Mouse (Mus musculus): ENCODE measurements at regions not wholly inside any gene's neighbourhood (a gene's known extent, or its start where the extent isn't known, plus 50 kb on each side); places are given as distances from the start of the nearest gene placed in this dataset.

- 74% methylated on average over 11 of the region's 12 CpGs for WGBS
- no peak for DNase-seq (ENCODE audit: low spot score)
- no peak for ATAC-seq (replicated peaks; ENCODE audit: low FRiP score)
Observed at GRCm38 (mm10) chr15:25269345-25269996, 144.1 kb downstream of the Basp1 start.

GRCm38 (mm10) chr15:25268436-25268835, 145.1 kb downstream of the Basp1 start:
- Histone ChIP-seq H3K27ac (ENCODE audit: low read depth, low read length) (no peak overlapping the region), H3K4me1 (replicated peaks; ENCODE audit: control insufficient read depth, insufficient read depth, low read length) (no peaks in the 10 kb centered on the region), H3K4me2 (ENCODE audit: low read depth, low read length, severe bottlenecking) (no peak overlapping the region), H3K9me3 (ENCODE audit: control insufficient read depth, low read length) (no peaks in the 10 kb centered on the region), H3K4me3 (ENCODE audit: low read depth, low read length) (no peak overlapping the region), H3K9ac (ENCODE audit: low read length) (no peak overlapping the region), H3K36me3 (ENCODE audit: control insufficient read depth, insufficient read depth, low read length) (no peaks in the 10 kb centered on the region), H3K27me3 (ENCODE audit: control insufficient read depth, insufficient read depth, low read length) (no peaks in the 10 kb centered on the region)
- DNase-seq (ENCODE audit: low spot score) (no peak), ATAC-seq (replicated peaks; ENCODE audit: low FRiP score) (no peak)
- WGBS = 87% methylated on average over 2 of the region's 2 CpGs

More at GRCm38 (mm10) chr15:25269345-25269996, 144.1 kb downstream of the Basp1 start:
- Histone ChIP-seq H3K27me3 (ENCODE audit: control insufficient read depth, insufficient read depth, low read length) (no peaks in the 10 kb centered on the region), H3K4me1 (replicated peaks; ENCODE audit: control insufficient read depth, insufficient read depth, low read length) (no peaks in the 10 kb centered on the region), H3K36me3 (ENCODE audit: control insufficient read depth, insufficient read depth, low read length) (no peaks in the 10 kb centered on the region), H3K4me2 (ENCODE audit: low read depth, low read length, severe bottlenecking) (no peak overlapping the region), H3K27ac (ENCODE audit: low read depth, low read length) (no peak overlapping the region), H3K4me3 (ENCODE audit: low read depth, low read length) (no peak overlapping the region), H3K9ac (ENCODE audit: low read length) (no peak overlapping the region), H3K9me3 (ENCODE audit: control insufficient read depth, low read length) (no peaks in the 10 kb centered on the region)

DNA sequence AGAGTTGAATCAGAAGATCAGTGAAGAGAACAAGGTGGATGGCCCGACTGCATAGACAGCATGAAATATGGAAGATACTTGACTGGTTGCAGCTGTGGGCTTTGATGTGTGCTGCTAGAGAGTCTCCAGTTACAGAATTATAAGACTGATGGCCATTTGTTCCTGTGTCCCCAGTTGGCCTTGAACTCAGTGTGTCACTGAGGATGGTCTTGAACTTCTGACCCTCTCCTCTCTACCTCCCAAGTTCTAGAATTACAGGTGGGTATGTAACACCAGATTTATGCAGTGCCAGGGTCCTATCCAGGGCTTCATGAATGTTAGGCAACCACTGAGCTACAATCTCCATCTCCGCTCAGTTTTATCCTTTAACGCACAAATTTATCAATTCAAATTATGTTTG, 146.1 kb downstream of the Basp1 start:
- DNase-seq (ENCODE audit: low spot score) (no peak), ATAC-seq (replicated peaks; ENCODE audit: low FRiP score) (no peak)
- H3K4me1 ChIP-seq (replicated peaks; ENCODE audit: control insufficient read depth, insufficient read depth, low read length) = no peaks in the 10 kb centered on the region
- no peaks in the 10 kb centered on the region for H3K36me3 ChIP-seq (ENCODE audit: control insufficient read depth, insufficient read depth, low read length)
- no peaks in the 10 kb centered on the region for H3K9me3 ChIP-seq (ENCODE audit: control insufficient read depth, low read length)
- H3K9ac ChIP-seq (ENCODE audit: low read length) = no peak overlapping the region
- no peak overlapping the region for H3K4me3 ChIP-seq (ENCODE audit: low read depth, low read length)
- no peak overlapping the region for H3K27ac ChIP-seq (ENCODE audit: low read depth, low read length)
- no peaks in the 10 kb centered on the region for H3K27me3 ChIP-seq (ENCODE audit: control insufficient read depth, insufficient read depth, low read length)
- WGBS = 96% methylated on average over 3 of the region's 3 CpGs
- H3K4me2 ChIP-seq (ENCODE audit: low read depth, low read length, severe bottlenecking) = no peak overlapping the region

DNA sequence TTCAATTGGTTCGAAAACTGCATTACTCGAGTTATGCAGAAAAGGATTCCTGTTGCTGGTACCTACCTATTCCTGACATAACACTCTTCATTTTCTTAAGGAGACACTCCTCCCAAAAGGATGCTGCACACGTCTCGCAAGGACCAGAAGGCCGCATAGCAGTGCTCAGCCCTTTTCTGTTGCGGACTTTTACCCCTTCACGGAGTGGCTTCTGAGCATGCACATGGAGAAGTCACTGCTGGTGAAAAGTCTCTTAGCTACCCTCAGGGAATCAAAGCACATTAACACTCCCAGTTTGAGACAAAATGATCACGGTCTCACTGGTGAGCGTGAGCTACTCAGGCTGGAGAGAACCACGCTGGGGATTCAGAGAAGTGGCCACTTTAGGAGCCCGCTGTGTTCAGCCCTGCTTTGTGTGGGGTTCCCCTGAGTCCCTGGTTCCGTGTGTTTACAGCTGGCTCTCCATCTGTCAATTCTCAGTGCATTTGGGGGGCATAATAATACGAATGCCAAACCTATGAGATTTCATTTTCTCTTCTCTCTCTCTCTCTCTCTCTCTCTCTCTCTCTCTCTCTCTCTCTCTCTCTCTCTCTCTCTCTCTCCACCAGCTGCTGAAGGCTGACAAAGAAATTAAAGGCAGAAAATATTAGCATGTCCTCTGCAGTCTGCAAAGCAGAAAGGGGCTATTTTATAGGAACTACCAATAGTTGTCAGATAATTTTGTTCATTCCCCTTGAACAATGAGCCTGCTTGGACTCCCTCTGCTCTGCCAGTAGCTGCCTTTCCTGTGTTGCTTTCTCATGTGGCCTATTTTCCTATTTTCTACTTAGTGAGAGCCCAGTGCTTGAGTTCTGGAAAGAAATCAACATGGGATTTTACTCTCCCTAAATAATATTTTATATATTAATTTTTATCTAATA, 160.7 kb downstream of the Basp1 start:
- Histone ChIP-seq H3K9me3 (ENCODE audit: control insufficient read depth, low read length) (no peaks in the 10 kb centered on the region), H3K4me2 (ENCODE audit: low read depth, low read length, severe bottlenecking) (no peak overlapping the region), H3K4me3 (ENCODE audit: low read depth, low read length) (no peak overlapping the region), H3K4me1 (replicated peaks; ENCODE audit: control insufficient read depth, insufficient read depth, low read length) (no peaks in the 10 kb centered on the region), H3K27me3 (ENCODE audit: control insufficient read depth, insufficient read depth, low read length) (no peaks in the 10 kb centered on the region), H3K27ac (ENCODE audit: low read depth, low read length) (no peak overlapping the region), H3K9ac (ENCODE audit: low read length) (no peak overlapping the region), H3K36me3 (ENCODE audit: control insufficient read depth, insufficient read depth, low read length) (no peaks in the 10 kb centered on the region)
- 78% methylated on average over 13 of the region's 13 CpGs for WGBS
- DNase-seq (ENCODE audit: low spot score) (no peak), ATAC-seq (replicated peaks; ENCODE audit: low FRiP score) (no peak; the same call in 1 of the 2 replicates)

DNA sequence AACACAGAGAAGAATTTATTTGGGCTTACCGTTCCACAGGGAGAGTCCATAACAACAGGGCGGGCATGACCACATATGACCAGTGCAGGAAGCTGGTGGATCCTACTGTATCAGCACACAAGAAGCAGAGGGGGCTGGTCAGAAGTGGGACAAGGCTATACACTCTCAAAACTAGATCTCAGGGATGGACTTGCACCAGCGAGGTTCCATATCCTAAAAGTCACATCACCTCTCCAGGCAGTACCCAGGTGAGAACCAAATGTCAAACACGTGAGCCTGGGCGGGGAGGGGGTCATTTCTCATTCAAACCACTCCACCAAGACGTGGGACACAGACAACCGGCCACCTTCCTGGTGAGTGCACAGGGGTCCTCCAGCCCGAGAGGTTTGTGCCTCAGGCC, 167.9 kb downstream of the Basp1 start:
- H3K27me3 ChIP-seq (ENCODE audit: control insufficient read depth, insufficient read depth, low read length) = no peaks in the 10 kb centered on the region
- no peak overlapping the region for H3K4me3 ChIP-seq (ENCODE audit: low read depth, low read length)
- H3K9me3 ChIP-seq (ENCODE audit: control insufficient read depth, low read length) = no peaks in the 10 kb centered on the region
- H3K9ac ChIP-seq (ENCODE audit: low read length) = no peak overlapping the region
- H3K4me2 ChIP-seq (ENCODE audit: low read depth, low read length, severe bottlenecking) = no peak overlapping the region
- DNase-seq (ENCODE audit: low spot score) = no peak
- H3K4me1 ChIP-seq (replicated peaks; ENCODE audit: control insufficient read depth, insufficient read depth, low read length) = no peaks in the 10 kb centered on the region
- no peak for ATAC-seq (replicated peaks; ENCODE audit: low FRiP score)
- H3K36me3 ChIP-seq (ENCODE audit: control insufficient read depth, insufficient read depth, low read length) = no peaks in the 10 kb centered on the region
- 90% methylated on average over 8 of the region's 8 CpGs for WGBS
- H3K27ac ChIP-seq (ENCODE audit: low read depth, low read length) = no peak overlapping the region

DNA sequence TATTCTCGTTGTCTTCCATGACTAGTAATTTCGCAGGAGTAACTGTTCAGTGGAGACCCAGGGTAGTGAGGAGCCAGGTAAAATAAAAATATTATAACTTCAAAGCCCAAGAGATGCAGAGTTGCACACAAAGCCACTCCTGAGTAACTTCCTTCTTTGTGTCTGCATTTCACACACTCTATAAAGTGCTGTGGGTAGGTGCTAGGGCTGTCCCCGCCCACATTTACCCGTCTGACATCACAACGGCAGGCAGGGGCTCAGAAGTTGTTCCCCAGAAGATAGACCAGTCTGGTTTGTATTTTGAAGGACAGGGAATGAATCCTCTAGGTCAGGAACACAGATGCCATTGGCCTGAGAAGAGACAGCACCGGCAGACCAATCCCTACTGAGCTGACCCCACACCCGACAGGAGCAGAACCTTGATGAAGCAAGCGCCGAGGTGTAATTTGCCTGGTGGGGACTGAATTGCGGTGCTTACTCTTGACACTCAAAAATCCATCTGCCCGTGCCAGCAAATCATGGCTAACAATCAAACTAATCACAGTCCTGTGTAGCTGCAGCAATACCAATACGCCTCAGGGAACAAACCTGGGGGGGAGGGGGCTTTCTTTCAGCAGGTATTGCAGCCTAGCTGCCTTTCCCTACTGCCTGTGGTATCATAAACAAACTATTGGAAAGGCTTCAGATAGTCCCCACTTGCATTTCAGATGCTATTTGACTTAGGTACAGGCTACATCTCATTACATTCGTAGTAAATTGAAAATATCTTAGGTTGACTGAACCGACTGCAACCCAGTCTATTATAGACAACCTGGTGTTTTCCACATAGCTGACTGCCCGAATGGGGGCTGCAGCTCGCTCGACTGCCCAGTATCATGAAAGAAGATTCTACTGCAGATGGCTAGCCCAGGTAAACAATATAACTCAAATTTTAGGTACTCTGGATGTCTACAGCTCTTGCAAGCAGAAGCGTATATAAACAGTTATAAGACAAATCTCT, 175.6 kb downstream of the Basp1 start:
- Histone ChIP-seq H3K27ac (ENCODE audit: low read depth, low read length) (no peak overlapping the region), H3K4me1 (replicated peaks; ENCODE audit: control insufficient read depth, insufficient read depth, low read length) (no peaks in the 10 kb centered on the region), H3K9ac (ENCODE audit: low read length) (no peak overlapping the region), H3K36me3 (ENCODE audit: control insufficient read depth, insufficient read depth, low read length) (no peaks in the 10 kb centered on the region), H3K9me3 (ENCODE audit: control insufficient read depth, low read length) (no peaks in the 10 kb centered on the region), H3K4me3 (ENCODE audit: low read depth, low read length) (no peak overlapping the region), H3K4me2 (ENCODE audit: low read depth, low read length, severe bottlenecking) (no peak overlapping the region), H3K27me3 (ENCODE audit: control insufficient read depth, insufficient read depth, low read length) (no peaks in the 10 kb centered on the region)
- WGBS = 83% methylated on average over 18 of the region's 18 CpGs
- DNase-seq (ENCODE audit: low spot score) (no peak), ATAC-seq (replicated peaks; ENCODE audit: low FRiP score) (peak; percentile 49; the same call in 1 of the 2 replicates)

DNA sequence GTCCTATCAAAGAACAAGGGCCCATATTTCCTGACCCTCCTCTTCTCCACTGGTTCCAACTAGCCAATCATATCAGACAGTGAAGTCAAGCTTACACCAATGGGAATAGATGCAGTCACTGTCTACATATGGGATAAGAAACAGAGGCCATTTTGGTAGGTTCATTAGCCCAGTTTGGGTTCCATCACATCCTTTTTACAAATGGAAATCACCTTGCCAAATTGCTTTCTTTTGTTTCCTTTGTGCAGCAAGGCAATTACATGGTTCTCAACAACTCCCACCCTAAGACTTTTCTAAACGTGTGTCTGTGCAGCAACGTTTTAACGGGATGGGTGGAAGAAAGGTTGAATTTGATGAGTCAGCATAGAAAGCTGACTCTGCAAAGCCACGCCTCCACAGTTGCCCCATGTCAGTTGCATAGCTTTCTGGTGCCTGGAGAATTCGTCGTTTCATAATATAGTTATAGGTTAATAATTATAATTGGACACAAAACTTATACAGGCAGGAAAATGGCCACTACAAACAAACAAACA, 177.3 kb downstream of the Basp1 start:
- no peak for ATAC-seq (replicated peaks; ENCODE audit: low FRiP score)
- H3K9ac ChIP-seq (ENCODE audit: low read length) = no peak overlapping the region

More for the DNA sequence above, 177.3 kb downstream of the Basp1 start:
- Histone ChIP-seq H3K9me3 (ENCODE audit: control insufficient read depth, low read length) (no peaks in the 10 kb centered on the region), H3K4me3 (ENCODE audit: low read depth, low read length) (no peak overlapping the region), H3K4me2 (ENCODE audit: low read depth, low read length, severe bottlenecking) (no peak overlapping the region), H3K4me1 (replicated peaks; ENCODE audit: control insufficient read depth, insufficient read depth, low read length) (no peaks in the 10 kb centered on the region), H3K36me3 (ENCODE audit: control insufficient read depth, insufficient read depth, low read length) (no peaks in the 10 kb centered on the region), H3K27ac (ENCODE audit: low read depth, low read length) (no peak overlapping the region), H3K27me3 (ENCODE audit: control insufficient read depth, insufficient read depth, low read length) (no peaks in the 10 kb centered on the region)
- DNase-seq (ENCODE audit: low spot score) = no peak
- 68% methylated on average over 6 of the region's 6 CpGs for WGBS

All from forebrain, embryonic 11.5 days (tissue).